Mouse (Mus musculus) hindbrain, embryonic 12.5 days (tissue): ENCODE measurements around the gene Shc2. TPM values are rescaled to one million over a fixed set of nuclear protein-coding genes. Genes with fewer than 3 reads are reported as not detected.

Experiments
- ATAC-seq: fragments of 200-750 bp; cut with Nextera tagmentation; 2 replicates; pipeline ENCODE4 v1.8.0; 2017; ENCODE audit warnings: moderate TSS enrichment; ENCODE audit not compliant: low FRiP score
- H3K27ac ChIP-seq: fragments of 300-500 bp; sonication (generic); 2 replicates; pipeline ENCODE4 v1.5.1; 2016; ENCODE audit warnings: mild to moderate bottlenecking
- H3K27me3 ChIP-seq: fragments of 300-500 bp; sonication (generic); 2 replicates; pipeline ENCODE4 v1.6.1; 2016; ENCODE audit warnings: mild to moderate bottlenecking
- H3K36me3 ChIP-seq: fragments of 300-500 bp; sonication (generic); 2 replicates; pipeline ENCODE4 v1.6.1; 2016; ENCODE audit warnings: mild to moderate bottlenecking
- H3K4me1 ChIP-seq: fragments of 300-500 bp; sonication (generic); 2 replicates; pipeline ENCODE4 v1.6.1; 2016
- H3K4me2 ChIP-seq: fragments of 300-500 bp; sonication (generic); replicated peaks from 2 replicates; pipeline ENCODE4 v1.6.1; 2016; ENCODE audit warnings: mild to moderate bottlenecking
- H3K4me3 ChIP-seq: fragments of 300-500 bp; sonication (generic); 2 replicates; pipeline ENCODE4 v1.5.1; 2016; ENCODE audit warnings: mild to moderate bottlenecking
- H3K9ac ChIP-seq: fragments of 300-500 bp; sonication (generic); 2 replicates; pipeline ENCODE4 v1.6.1; 2016; ENCODE audit warnings: mild to moderate bottlenecking, moderate library complexity
- H3K9me3 ChIP-seq: fragments of 300-500 bp; sonication (generic); replicated peaks from 2 replicates; pipeline ENCODE4 v1.6.1; 2016; ENCODE audit warnings: mild to moderate bottlenecking
- WGBS: fragments of 180-500 bp; shearing (Covaris S2); methylation state at CpG from one replicate; pipeline ENCODE4 v1.1.7; 2016; 5-methylcytosine and 5-hydroxymethylcytosine counted together
- polyA plus RNA-seq: library from polyadenylated mRNA; unstranded; fragments of >200 nt; fragmentation: Nextera tagmentation; extraction: Ambion mirVana; gene quantifications from 2 replicates; pipeline ENCODE4 v1.2.1, GENCODE M21; 2016

Gene Shc2
- polyA plus RNA-seq = 30.3 and 33.0 TPM in 2 replicates

- H3K4me3 ChIP-seq = peak within 1 kb of the TSS; percentile 77
- H3K9me3 ChIP-seq = no peaks in the 10 kb centered on the region
- ATAC-seq = peak; percentile 87
- peak within 1 kb of the TSS; percentile 92 for H3K27ac ChIP-seq
- under 1% methylated on average over 114 of the region's 116 CpGs for WGBS
- peak within 1 kb of the TSS; percentile 86 for H3K4me2 ChIP-seq
- peak within 1 kb of the TSS; percentile 80 for H3K9ac ChIP-seq
- H3K27me3 ChIP-seq = peaks cover 25% of the 10 kb centered on the region
- H3K4me1 ChIP-seq = peaks cover 21% of the 10 kb centered on the region
- H3K36me3 ChIP-seq = no peaks in the 10 kb centered on the region
Observed at GRCm38 (mm10) chr10:79637128-79638110, at the start of gene Shc2. Shc2 (minus strand) TSS chr10:79637918.

GRCm38 (mm10) chr10:79687513-79687912 lies 49.8 kb upstream of the Shc2 start:
- Histone ChIP-seq H3K4me3 (no peak overlapping the region), H3K9ac (no peak overlapping the region), H3K4me2 (no peak overlapping the region), H3K27me3 (no peaks in the 10 kb centered on the region), H3K9me3 (peaks cover 9% of the 10 kb centered on the region; the same call in 1 of the 2 replicates), H3K4me1 (peaks cover 18% of the 10 kb centered on the region), H3K36me3 (peaks cover 54% of the 10 kb centered on the region), H3K27ac (no peak overlapping the region)
- WGBS = 95% methylated on average over 6 of the region's 6 CpGs
- no peak for ATAC-seq

GRCm38 (mm10) chr10:79686691-79687090 lies 49.0 kb upstream of the Shc2 start:
- ATAC-seq = no peak
- Histone ChIP-seq H3K27ac (no peak overlapping the region), H3K36me3 (peaks cover 54% of the 10 kb centered on the region), H3K9ac (no peak overlapping the region), H3K27me3 (no peaks in the 10 kb centered on the region), H3K4me2 (no peak overlapping the region), H3K4me1 (peaks cover 18% of the 10 kb centered on the region), H3K4me3 (no peak overlapping the region), H3K9me3 (peaks cover under 1% of the 10 kb centered on the region; the same call in 1 of the 2 replicates)
- 94% methylated on average over 1 of the region's 1 CpGs for WGBS

- no peak for ATAC-seq
- H3K4me1 ChIP-seq = peaks cover 19% of the 10 kb centered on the region
- WGBS = 82% methylated on average over 2 of the region's 2 CpGs
- peaks cover 54% of the 10 kb centered on the region for H3K36me3 ChIP-seq
- no peaks in the 10 kb centered on the region for H3K9me3 ChIP-seq
- no peak overlapping the region for H3K27ac ChIP-seq
- no peak overlapping the region for H3K4me2 ChIP-seq
- H3K27me3 ChIP-seq = no peaks in the 10 kb centered on the region
- H3K9ac ChIP-seq = no peak overlapping the region
- no peak overlapping the region for H3K4me3 ChIP-seq
Observed at GRCm38 (mm10) chr10:79686219-79686618, 48.5 kb upstream of the Shc2 start.

- Histone ChIP-seq H3K27ac (no peak overlapping the region), H3K36me3 (peaks cover 54% of the 10 kb centered on the region), H3K9ac (no peak overlapping the region), H3K27me3 (no peaks in the 10 kb centered on the region), H3K4me1 (peaks cover 24% of the 10 kb centered on the region), H3K4me3 (no peak overlapping the region), H3K4me2 (no peak overlapping the region), H3K9me3 (no peaks in the 10 kb centered on the region)
- WGBS = 96% methylated on average over 25 of the region's 25 CpGs
- ATAC-seq = no peak
Observed at GRCm38 (mm10) chr10:79684770-79685600, 47.3 kb upstream of the Shc2 start.

- Histone ChIP-seq H3K9me3 (no peaks in the 10 kb centered on the region), H3K27ac (no peak overlapping the region), H3K36me3 (peaks cover 49% of the 10 kb centered on the region), H3K4me3 (peak overlapping the region; percentile 86), H3K4me1 (peaks cover 24% of the 10 kb centered on the region), H3K9ac (peak overlapping the region; percentile 89), H3K4me2 (peak overlapping the region; percentile 97), H3K27me3 (no peaks in the 10 kb centered on the region)
- WGBS = 92% methylated on average over 6 of the region's 6 CpGs
- ATAC-seq = no peak
Observed at GRCm38 (mm10) chr10:79683726-79684640, 46.3 kb upstream of the Shc2 start.

- H3K4me1 ChIP-seq = peaks cover 24% of the 10 kb centered on the region
- no peaks in the 10 kb centered on the region for H3K27me3 ChIP-seq
- peaks cover 40% of the 10 kb centered on the region for H3K36me3 ChIP-seq
- no peaks in the 10 kb centered on the region for H3K9me3 ChIP-seq
- H3K9ac ChIP-seq = peak overlapping the region; percentile 89
- H3K4me2 ChIP-seq = peak overlapping the region; percentile 97
- WGBS = 9% methylated on average over 10 of the region's 10 CpGs
- ATAC-seq = no peak
- peak overlapping the region; percentile 86 for H3K4me3 ChIP-seq
- peak overlapping the region; percentile 72 for H3K27ac ChIP-seq
Observed at GRCm38 (mm10) chr10:79682916-79683582, 45.3 kb upstream of the Shc2 start.

- ATAC-seq = peak; percentile 2; the same call in 1 of the 2 replicates
- peaks cover 35% of the 10 kb centered on the region for H3K36me3 ChIP-seq
- peaks cover 24% of the 10 kb centered on the region for H3K4me1 ChIP-seq
- H3K27me3 ChIP-seq = no peaks in the 10 kb centered on the region
- H3K9ac ChIP-seq = peak overlapping the region; percentile 89
- H3K27ac ChIP-seq = peak overlapping the region; percentile 72
- WGBS = 1% methylated on average over 10 of the region's 10 CpGs
- H3K4me2 ChIP-seq = peak overlapping the region; percentile 97
- peak overlapping the region; percentile 86 for H3K4me3 ChIP-seq
- H3K9me3 ChIP-seq = no peaks in the 10 kb centered on the region
Observed at GRCm38 (mm10) chr10:79682551-79682915, 44.8 kb upstream of the Shc2 start.

- 0% methylated on average over 71 of the region's 84 CpGs for WGBS
- Histone ChIP-seq H3K4me2 (peak within 1 kb of the TSS; percentile 97), H3K36me3 (peaks cover 27% of the 10 kb centered on the region), H3K4me1 (peaks cover 24% of the 10 kb centered on the region), H3K27me3 (no peaks in the 10 kb centered on the region), H3K9ac (peak within 1 kb of the TSS; percentile 89), H3K9me3 (no peaks in the 10 kb centered on the region), H3K4me3 (peak within 1 kb of the TSS; percentile 86), H3K27ac (peak within 1 kb of the TSS; percentile 81)
- peak; percentile 95 for ATAC-seq
Observed at GRCm38 (mm10) chr10:79681591-79682245, 44.0 kb upstream of the Shc2 start, which contains the start of gene Cdc34. Cdc34 (plus strand) TSS chr10:79682195.

- Histone ChIP-seq H3K4me1 (peaks cover 24% of the 10 kb centered on the region), H3K27me3 (no peaks in the 10 kb centered on the region), H3K9me3 (no peaks in the 10 kb centered on the region), H3K36me3 (peaks cover 21% of the 10 kb centered on the region), H3K4me2 (peak overlapping the region; percentile 97), H3K4me3 (peak overlapping the region; percentile 86), H3K27ac (peak overlapping the region; percentile 81), H3K9ac (peak overlapping the region; percentile 50)
- ATAC-seq = peak; percentile 26
- 39% methylated on average over 11 of the region's 11 CpGs for WGBS
Observed at GRCm38 (mm10) chr10:79680606-79681495, 43.1 kb upstream of the Shc2 start.
